10 mouse cellular contexts compared by ENCODE assay signal in the genomic region with DNA sequence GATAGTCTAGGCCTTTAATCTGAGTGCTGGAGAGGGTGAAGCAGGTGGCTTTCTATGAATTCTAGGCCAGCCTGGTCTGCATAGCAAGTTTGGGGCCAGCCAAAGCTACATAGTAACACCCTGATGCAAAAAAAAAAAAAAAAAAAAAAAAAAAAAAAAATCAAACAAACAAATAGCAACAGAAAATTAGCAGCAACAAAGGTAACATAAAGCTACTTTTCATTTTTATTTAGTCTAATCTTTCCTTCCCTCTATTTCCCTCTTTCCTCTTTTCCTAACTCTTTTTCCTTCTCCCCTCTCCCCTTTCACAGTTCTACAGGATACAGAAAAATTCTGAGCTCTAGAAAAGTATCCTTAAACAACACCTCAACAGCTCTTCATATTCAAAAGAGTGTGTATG. TPM values are rescaled to one million over a fixed set of nuclear protein-coding genes. Genes with fewer than 3 reads are reported as not detected.
"Had no signal": no experiment of that assay in that cellular context is flagged by ENCODE, and none has a peak within 500 bp of the region (broad histone marks: within the 10 kb centered on the region; RNA-seq: fewer than 3 reads in every experiment).

No protein-coding gene starts in this region.

- H3K9me3 ChIP-seq: neural tube, embryonic 13.5 days; neural tube, embryonic 15.5 days; stomach, embryonic 15.5 days had no signal

- H3K27me3 ChIP-seq: stomach, embryonic 15.5 days had no signal

- H3K27ac ChIP-seq: neural tube, embryonic 13.5 days; neural tube, embryonic 15.5 days; stomach, embryonic 15.5 days; stomach, postnatal 0 days had no signal

- H3K4me3 ChIP-seq: stomach, embryonic 15.5 days had no signal

- H3K9ac ChIP-seq: neural tube, embryonic 13.5 days; neural tube, embryonic 15.5 days; stomach, embryonic 15.5 days had no signal

- H3K36me3 ChIP-seq: neural tube, embryonic 13.5 days; neural tube, embryonic 15.5 days; stomach, embryonic 15.5 days had no signal

RNA-seq across cellular contexts. Expression of a gene that starts 3.0 kb away (rescaled TPM):
- total RNA-seq: neutrophil, adult 5-6 weeks had no signal
- polyA plus RNA-seq: neural tube, embryonic 15.5 days; stomach, embryonic 14.5 days; stomach, postnatal 0 days; urinary bladder, adult 2 months had no signal

RNA-seq across cellular contexts. Expression of a gene that starts 26.0 kb away (rescaled TPM):
- polyA plus RNA-seq: neural tube, embryonic 14.5 days; small intestine, adult 2 months; spleen, adult 2 months; urinary bladder, adult 2 months had no signal
